Mouse (Mus musculus) embryonic facial prominence, embryonic 13.5 days (tissue): ENCODE results near the gene Prr7. TPM values are rescaled to one million over a fixed set of nuclear protein-coding genes. Genes with fewer than 3 reads are reported as not detected.

Source experiments
- ATAC-seq: fragments of 200-750 bp; cut with Nextera tagmentation; 2 replicates; pipeline ENCODE4 v1.8.0; 2017; ENCODE audit warnings: low read depth; ENCODE audit not compliant: insufficient number of reproducible peaks, insufficient read depth, low FRiP score, low TSS enrichment
- H3K27ac ChIP-seq: fragments of 300-500 bp; sonication (generic); 2 replicates; pipeline ENCODE4 v1.5.1; 2015; ENCODE audit warnings: moderate library complexity, mild to moderate bottlenecking, inconsistent platforms
- H3K27me3 ChIP-seq: fragments of 300-500 bp; sonication (generic); 2 replicates; pipeline ENCODE4 v1.6.1; 2015; ENCODE audit warnings: mild to moderate bottlenecking, inconsistent platforms
- H3K36me3 ChIP-seq: fragments of 300-500 bp; sonication (generic); 2 replicates; pipeline ENCODE4 v1.6.1; 2015; ENCODE audit warnings: mild to moderate bottlenecking, inconsistent platforms
- H3K4me1 ChIP-seq: fragments of 300-500 bp; sonication (generic); 2 replicates; pipeline ENCODE4 v1.6.1; 2015; ENCODE audit warnings: inconsistent platforms
- H3K4me2 ChIP-seq: fragments of 300-500 bp; sonication (generic); 2 replicates; pipeline ENCODE4 v1.6.1; 2015; ENCODE audit warnings: moderate library complexity, mild to moderate bottlenecking, inconsistent platforms
- H3K4me3 ChIP-seq: fragments of 300-500 bp; sonication (generic); 2 replicates; pipeline ENCODE4 v1.5.1; 2015; ENCODE audit warnings: mild to moderate bottlenecking, inconsistent platforms
- H3K9ac ChIP-seq: fragments of 300-500 bp; sonication (generic); 2 replicates; pipeline ENCODE4 v1.6.1; 2015; ENCODE audit warnings: mild to moderate bottlenecking, inconsistent platforms
- H3K9me3 ChIP-seq: fragments of 300-500 bp; sonication (generic); 2 replicates; pipeline ENCODE4 v1.6.1; 2016; ENCODE audit warnings: inconsistent platforms
- WGBS: fragments of 180-500 bp; shearing (Covaris S2); methylation state at CpG from one replicate; pipeline ENCODE4 v1.1.7; 2015; ENCODE audit warnings: mixed read lengths; 5-methylcytosine and 5-hydroxymethylcytosine counted together
- polyA plus RNA-seq: library from polyadenylated mRNA; unstranded; fragments of >200 nt; fragmentation: Nextera tagmentation; extraction: Ambion mirVana; gene quantifications from 2 replicates; pipeline ENCODE4 v1.2.1, GENCODE M21; 2015

Prr7 gene
- polyA plus RNA-seq, 1 experiment from 2014 or later: 1.2 TPM

GRCm38 (mm10) chr13:55495702-55496101 lies 31.6 kb downstream of the Prr7 start:
- peaks cover 22% of the 10 kb centered on the region for H3K4me1 ChIP-seq
- H3K4me2 ChIP-seq: no peak overlapping the region
- WGBS: 29% methylated on average over 4 of the region's 4 CpGs
- no peaks in the 10 kb centered on the region for H3K27me3 ChIP-seq
- no peaks in the 10 kb centered on the region for H3K9me3 ChIP-seq
- peaks cover 34% of the 10 kb centered on the region for H3K36me3 ChIP-seq
- no peak overlapping the region for H3K4me3 ChIP-seq
- ATAC-seq: no peak
- 0 out of 2 replicates have a peak overlapping the region, but pooled peaks have one; percentile 11 for H3K9ac ChIP-seq
- H3K27ac ChIP-seq: no peak overlapping the region

GRCm38 (mm10) chr13:55496661-55497060 lies 32.6 kb downstream of the Prr7 start:
- H3K4me3 ChIP-seq: no peak overlapping the region
- H3K36me3 ChIP-seq: peaks cover 43% of the 10 kb centered on the region
- H3K4me2 ChIP-seq: no peak overlapping the region
- no peak overlapping the region for H3K9ac ChIP-seq
- peaks cover 22% of the 10 kb centered on the region for H3K4me1 ChIP-seq
- H3K9me3 ChIP-seq: no peaks in the 10 kb centered on the region
- H3K27ac ChIP-seq: no peak overlapping the region
- no peak for ATAC-seq
- 91% methylated on average over 6 of the region's 6 CpGs for WGBS
- no peaks in the 10 kb centered on the region for H3K27me3 ChIP-seq

GRCm38 (mm10) chr13:55498906-55499305 lies 34.8 kb downstream of the Prr7 start:
- Histone ChIP-seq H3K27me3 (no peaks in the 10 kb centered on the region), H3K4me2 (no peak overlapping the region), H3K27ac (no peak overlapping the region), H3K4me3 (no peak overlapping the region), H3K36me3 (peaks cover 66% of the 10 kb centered on the region), H3K9ac (no peak overlapping the region), H3K9me3 (no peaks in the 10 kb centered on the region), H3K4me1 (peaks cover 22% of the 10 kb centered on the region)
- WGBS: 68% methylated on average over 11 of the region's 11 CpGs
- no peak for ATAC-seq

GRCm38 (mm10) chr13:55500575-55500974 lies 36.5 kb downstream of the Prr7 start:
- H3K9me3 ChIP-seq: no peaks in the 10 kb centered on the region
- H3K9ac ChIP-seq: no peak overlapping the region
- WGBS: 83% methylated on average over 10 of the region's 10 CpGs
- ATAC-seq: no peak
- H3K27me3 ChIP-seq: no peaks in the 10 kb centered on the region
- no peak overlapping the region for H3K4me2 ChIP-seq
- H3K4me3 ChIP-seq: no peak overlapping the region
- H3K4me1 ChIP-seq: peaks cover 10% of the 10 kb centered on the region
- no peak overlapping the region for H3K27ac ChIP-seq
- H3K36me3 ChIP-seq: peaks cover 83% of the 10 kb centered on the region

GRCm38 (mm10) chr13:55502405-55502804 lies 38.3 kb downstream of the Prr7 start:
- H3K27me3 ChIP-seq: no peaks in the 10 kb centered on the region
- WGBS: 89% methylated on average over 8 of the region's 8 CpGs
- no peak overlapping the region for H3K4me2 ChIP-seq
- no peak overlapping the region for H3K4me3 ChIP-seq
- H3K27ac ChIP-seq: no peak overlapping the region
- H3K9ac ChIP-seq: no peak overlapping the region
- no peaks in the 10 kb centered on the region for H3K9me3 ChIP-seq
- no peak for ATAC-seq
- H3K4me1 ChIP-seq: no peaks in the 10 kb centered on the region; the same call in 1 of the 2 replicates
- H3K36me3 ChIP-seq: peaks cover 97% of the 10 kb centered on the region

- 83% methylated on average over 5 of the region's 5 CpGs for whole genome bisulfite sequencing
- H3K9ac ChIP-seq: no peak overlapping the region
- H3K4me1 ChIP-seq: peaks cover 6% of the 10 kb centered on the region; the same call in 1 of the 2 replicates
- no peaks in the 10 kb centered on the region for H3K27me3 ChIP-seq
- no peaks in the 10 kb centered on the region for H3K9me3 ChIP-seq
- no peak overlapping the region for H3K27ac ChIP-seq
- H3K4me3 ChIP-seq: no peak overlapping the region
- H3K4me2 ChIP-seq: no peak overlapping the region
- peaks cover 100% of the 10 kb centered on the region for H3K36me3 ChIP-seq
- no peak for ATAC-seq
Observed at GRCm38 (mm10) chr13:55504390-55504789, 40.3 kb downstream of the Prr7 start.

GRCm38 (mm10) chr13:55505810-55506209 lies 41.7 kb downstream of the Prr7 start:
- Histone ChIP-seq H3K9ac (no peak overlapping the region), H3K4me2 (no peak overlapping the region), H3K27ac (no peak overlapping the region), H3K36me3 (peaks cover 90% of the 10 kb centered on the region), H3K27me3 (no peaks in the 10 kb centered on the region), H3K4me3 (no peak overlapping the region), H3K9me3 (no peaks in the 10 kb centered on the region), H3K4me1 (peaks cover 16% of the 10 kb centered on the region)
- ATAC-seq: no peak
- 90% methylated on average over 9 of the region's 9 CpGs for WGBS

GRCm38 (mm10) chr13:55506697-55507096 lies 42.6 kb downstream of the Prr7 start:
- Histone ChIP-seq H3K9me3 (no peaks in the 10 kb centered on the region), H3K9ac (0 out of 2 replicates have a peak overlapping the region, but pooled peaks have one; percentile 17), H3K36me3 (peaks cover 81% of the 10 kb centered on the region), H3K4me3 (no peak overlapping the region), H3K27me3 (no peaks in the 10 kb centered on the region), H3K4me1 (peaks cover 25% of the 10 kb centered on the region), H3K4me2 (no peak overlapping the region), H3K27ac (no peak overlapping the region)
- ATAC-seq: no peak
- WGBS: 92% methylated on average over 10 of the region's 10 CpGs

GRCm38 (mm10) chr13:55507877-55508276 lies 43.8 kb downstream of the Prr7 start:
- 62% methylated on average over 11 of the region's 11 CpGs for WGBS
- no peak for ATAC-seq
- no peak overlapping the region for H3K27ac ChIP-seq
- H3K4me2 ChIP-seq: no peak overlapping the region
- peaks cover 35% of the 10 kb centered on the region for H3K4me1 ChIP-seq
- H3K9ac ChIP-seq: no peak overlapping the region
- H3K36me3 ChIP-seq: peaks cover 69% of the 10 kb centered on the region
- no peaks in the 10 kb centered on the region for H3K9me3 ChIP-seq
- H3K27me3 ChIP-seq: no peaks in the 10 kb centered on the region
- no peak overlapping the region for H3K4me3 ChIP-seq

- Histone ChIP-seq H3K9ac (no peak overlapping the region), H3K4me1 (peaks cover 35% of the 10 kb centered on the region), H3K27me3 (no peaks in the 10 kb centered on the region), H3K4me2 (no peak overlapping the region), H3K36me3 (peaks cover 62% of the 10 kb centered on the region), H3K4me3 (no peak overlapping the region), H3K27ac (no peak overlapping the region), H3K9me3 (no peaks in the 10 kb centered on the region)
- ATAC-seq: no peak
- 84% methylated on average over 10 of the region's 10 CpGs for WGBS
Observed at GRCm38 (mm10) chr13:55508531-55508930, 44.5 kb downstream of the Prr7 start.

- Histone ChIP-seq H3K9ac (peak overlapping the region; percentile 32; the same call in 1 of the 2 replicates), H3K27me3 (no peaks in the 10 kb centered on the region), H3K4me1 (peaks cover 35% of the 10 kb centered on the region), H3K27ac (peak overlapping the region; percentile 89), H3K4me2 (peak overlapping the region; percentile 92), H3K4me3 (0 out of 2 replicates have a peak overlapping the region, but pooled peaks have one; percentile 87), H3K9me3 (no peaks in the 10 kb centered on the region), H3K36me3 (peaks cover 45% of the 10 kb centered on the region)
- ATAC-seq: no peak
- WGBS: 29% methylated on average over 3 of the region's 3 CpGs
Observed at GRCm38 (mm10) chr13:55510332-55510667, 46.2 kb downstream of the Prr7 start.

- peak overlapping the region; percentile 93 for H3K9ac ChIP-seq
- H3K36me3 ChIP-seq: peaks cover 39% of the 10 kb centered on the region
- no peaks in the 10 kb centered on the region for H3K9me3 ChIP-seq
- H3K4me2 ChIP-seq: peak overlapping the region; percentile 92
- WGBS: 7% methylated on average over 6 of the region's 6 CpGs
- ATAC-seq: peak; percentile 56
- H3K4me3 ChIP-seq: peak overlapping the region; percentile 87
- peak overlapping the region; percentile 89 for H3K27ac ChIP-seq
- H3K27me3 ChIP-seq: no peaks in the 10 kb centered on the region
- peaks cover 35% of the 10 kb centered on the region for H3K4me1 ChIP-seq
Observed at GRCm38 (mm10) chr13:55510668-55511491, 46.8 kb downstream of the Prr7 start.
